Mouse (Mus musculus) E14TG2a.4 (cell line): ENCODE measurements around the gene Fam189a2.

Experiments
- H3K27me3 ChIP-seq: 2 replicates; pipeline ENCODE4 v1.6.1; 2014; ENCODE audit warnings: low read length, control low read depth; ENCODE audit not compliant: insufficient read depth
- H3K36me3 ChIP-seq: 2 replicates; pipeline ENCODE4 v1.6.1; 2014; ENCODE audit warnings: low read length, control low read depth; ENCODE audit not compliant: insufficient read depth
- H3K4me1 ChIP-seq: replicated peaks from 2 replicates; pipeline ENCODE4 v1.6.1; 2014; ENCODE audit warnings: low read depth, low read length, control low read depth
- H3K4me3 ChIP-seq: replicated peaks from 2 replicates; pipeline ENCODE4 v1.5.1; 2014; ENCODE audit warnings: mild to moderate bottlenecking, low read length
- H3K9me3 ChIP-seq: 2 replicates; pipeline ENCODE4 v1.6.1; 2014; ENCODE audit warnings: low read length, control low read depth
- CTCF ChIP-seq: conservative IDR thresholded peaks from 2 replicates; pipeline ENCODE4 v1.5.1; 2014; ENCODE audit warnings: low read length
- NANOG ChIP-seq: IDR thresholded peaks from 2 replicates; pipeline ENCODE4 v1.6.1; 2014; ENCODE audit warnings: borderline replicate concordance, low read length, mixed read lengths
- POU5F1 ChIP-seq: IDR thresholded peaks from 2 replicates; pipeline ENCODE4 v1.6.1; 2014; ENCODE audit warnings: low read length, borderline replicate concordance

The Fam189a2 gene

GRCm38 (mm10) chr19:24034367-24034766, 3.5 kb upstream of the Fam189a2 start:
- no peaks in the 10 kb centered on the region for H3K9me3 ChIP-seq
- no peak overlapping the region for H3K4me3 ChIP-seq
- TF ChIP-seq NANOG, result no peak
- no peak for TF ChIP-seq POU5F1
- no peak for TF ChIP-seq CTCF
- no peaks in the 10 kb centered on the region for H3K36me3 ChIP-seq
- H3K4me1 ChIP-seq, result peaks cover 59% of the 10 kb centered on the region
- H3K27me3 ChIP-seq, result peaks cover 33% of the 10 kb centered on the region

- no peak overlapping the region for H3K4me3 ChIP-seq
- H3K9me3 ChIP-seq, result no peaks in the 10 kb centered on the region
- H3K4me1 ChIP-seq, result peaks cover 56% of the 10 kb centered on the region
- H3K27me3 ChIP-seq, result peaks cover 47% of the 10 kb centered on the region
- no peaks in the 10 kb centered on the region for H3K36me3 ChIP-seq
- TF ChIP-seq POU5F1 (no peak), CTCF (no peak), NANOG (peak; percentile 53; the same call in 1 of the 2 replicates)
These were observed 1.9 kb upstream of the Fam189a2 start for GRCm38 (mm10) chr19:24032654-24033236.

GRCm38 (mm10) chr19:24030511-24030870, 328 bp downstream of the Fam189a2 start:
- TF ChIP-seq CTCF (no peak), POU5F1 (no peak), NANOG (no peak)
- Histone ChIP-seq H3K9me3 (no peaks in the 10 kb centered on the region), H3K4me3 (peak overlapping the region; percentile 81), H3K4me1 (peaks cover 47% of the 10 kb centered on the region), H3K27me3 (peaks cover 50% of the 10 kb centered on the region), H3K36me3 (no peaks in the 10 kb centered on the region)

- H3K4me3 ChIP-seq, result peak overlapping the region; percentile 81
- TF ChIP-seq CTCF (no peak), POU5F1 (no peak), NANOG (no peak)
- H3K4me1 ChIP-seq, result peaks cover 53% of the 10 kb centered on the region
- H3K36me3 ChIP-seq, result no peaks in the 10 kb centered on the region
- H3K9me3 ChIP-seq, result no peaks in the 10 kb centered on the region
- peaks cover 50% of the 10 kb centered on the region for H3K27me3 ChIP-seq
These were observed 956 bp downstream of the Fam189a2 start for GRCm38 (mm10) chr19:24029616-24030510.

GRCm38 (mm10) chr19:24025876-24026275, 4.9 kb downstream of the Fam189a2 start:
- Histone ChIP-seq H3K9me3 (no peaks in the 10 kb centered on the region), H3K36me3 (no peaks in the 10 kb centered on the region), H3K4me3 (no peak overlapping the region), H3K4me1 (peaks cover 47% of the 10 kb centered on the region), H3K27me3 (peaks cover 33% of the 10 kb centered on the region)
- TF ChIP-seq NANOG (no peak), CTCF (no peak), POU5F1 (no peak)

GRCm38 (mm10) chr19:24024667-24025066, 6.2 kb downstream of the Fam189a2 start:
- no peak for TF ChIP-seq POU5F1
- no peak for TF ChIP-seq NANOG
- no peak for TF ChIP-seq CTCF
- Histone ChIP-seq H3K4me3 (no peak overlapping the region), H3K36me3 (no peaks in the 10 kb centered on the region), H3K4me1 (peaks cover 40% of the 10 kb centered on the region), H3K9me3 (no peaks in the 10 kb centered on the region), H3K27me3 (peaks cover 25% of the 10 kb centered on the region)

- Histone ChIP-seq H3K36me3 (no peaks in the 10 kb centered on the region), H3K4me3 (no peak overlapping the region), H3K27me3 (peaks cover 20% of the 10 kb centered on the region), H3K9me3 (no peaks in the 10 kb centered on the region), H3K4me1 (peaks cover 37% of the 10 kb centered on the region)
- no peak for TF ChIP-seq NANOG
- TF ChIP-seq POU5F1, result no peak
- no peak for TF ChIP-seq CTCF
These were observed 6.7 kb downstream of the Fam189a2 start for GRCm38 (mm10) chr19:24024131-24024530.

- Histone ChIP-seq H3K36me3 (no peaks in the 10 kb centered on the region), H3K4me3 (no peak overlapping the region), H3K27me3 (peaks cover 14% of the 10 kb centered on the region), H3K4me1 (peaks cover 43% of the 10 kb centered on the region), H3K9me3 (no peaks in the 10 kb centered on the region)
- TF ChIP-seq NANOG, result no peak
- TF ChIP-seq POU5F1, result no peak
- no peak for TF ChIP-seq CTCF
These were observed 7.5 kb downstream of the Fam189a2 start for GRCm38 (mm10) chr19:24023351-24023750.

GRCm38 (mm10) chr19:24022771-24023170, 8.0 kb downstream of the Fam189a2 start:
- no peaks in the 10 kb centered on the region for H3K36me3 ChIP-seq
- no peaks in the 10 kb centered on the region for H3K9me3 ChIP-seq
- no peak overlapping the region for H3K4me3 ChIP-seq
- peaks cover 49% of the 10 kb centered on the region for H3K4me1 ChIP-seq
- H3K27me3 ChIP-seq, result peaks cover 8% of the 10 kb centered on the region
- TF ChIP-seq CTCF, result no peak
- no peak for TF ChIP-seq POU5F1
- no peak for TF ChIP-seq NANOG
